Mouse (Mus musculus) heart, postnatal 0 days (tissue): Measurements from ENCODE around the gene 4930544D05Rik. TPM values are rescaled to one million over a fixed set of nuclear protein-coding genes. Genes with fewer than 3 reads are reported as not detected.

ENCODE experiments used
- ATAC-seq: fragments of 200-750 bp; cut with Nextera tagmentation; 2 replicates; pipeline ENCODE4 v1.8.0; 2017; ENCODE audit warnings: low read depth, moderate number of reproducible peaks, moderate library complexity; ENCODE audit not compliant: insufficient read depth
- DNase-seq: peaks from one replicate; pipeline ENCODE4 v3.0.0-alpha.2; 2016; ENCODE audit warnings: low spot score
- H3K27ac ChIP-seq: fragments of 300-500 bp; sonication (generic); 2 replicates; pipeline ENCODE4 v1.5.1; 2014; ENCODE audit warnings: low read depth, mild to moderate bottlenecking
- H3K27me3 ChIP-seq: fragments of 300-500 bp; sonication (generic); 2 replicates; pipeline ENCODE4 v1.6.1; 2014; ENCODE audit warnings: low read length, mixed read lengths; ENCODE audit not compliant: control insufficient read depth, insufficient read depth
- H3K36me3 ChIP-seq: fragments of 300-500 bp; sonication (generic); replicated peaks from 2 replicates; pipeline ENCODE4 v1.6.1; 2014; ENCODE audit warnings: low read length, mixed read lengths; ENCODE audit not compliant: control insufficient read depth, insufficient read depth
- H3K4me1 ChIP-seq: fragments of 300-500 bp; sonication (generic); 2 replicates; pipeline ENCODE4 v1.6.1; 2014; ENCODE audit warnings: antibody characterized with exemption; ENCODE audit not compliant: control insufficient read depth, insufficient read depth
- H3K4me2 ChIP-seq: fragments of 300-500 bp; sonication (generic); 2 replicates; pipeline ENCODE4 v1.6.1; 2014; ENCODE audit warnings: low read depth, mild to moderate bottlenecking, low read length, moderate library complexity
- H3K4me3 ChIP-seq: fragments of 300-500 bp; sonication (generic); 2 replicates; pipeline ENCODE4 v1.5.1; 2014; ENCODE audit warnings: low read depth, low read length
- H3K9ac ChIP-seq: fragments of 300-500 bp; sonication (generic); replicated peaks from 2 replicates; pipeline ENCODE4 v1.6.1; 2014; ENCODE audit warnings: low read depth, low read length, mixed read lengths
- H3K9me3 ChIP-seq: fragments of 300-500 bp; sonication (generic); replicated peaks from 2 replicates; pipeline ENCODE4 v1.6.1; 2016; ENCODE audit warnings: low read length; ENCODE audit not compliant: control insufficient read depth
- CTCF ChIP-seq: IDR thresholded peaks from 2 replicates; pipeline ENCODE4 v1.5.1; 2016; ENCODE audit warnings: antibody characterized with exemption, control low read depth, low read depth
- EP300 ChIP-seq: IDR thresholded peaks from 2 replicates; pipeline ENCODE4 v1.6.1; 2016; ENCODE audit warnings: antibody characterized with exemption, low read depth
- WGBS: fragments of 180-500 bp; shearing (Covaris S2); extraction: QIAGEN DNeasy Blood & Tissue Kit; methylation state at CpG from one replicate; pipeline ENCODE4 v1.1.7; 2014; 5-methylcytosine and 5-hydroxymethylcytosine counted together
- polyA plus RNA-seq: library from polyadenylated mRNA; unstranded; fragments of >200 nt; fragmentation: Nextera tagmentation; extraction: Ambion mirVana; gene quantifications from 2 replicates; pipeline ENCODE4 v1.2.1, GENCODE M21; 2015
- total RNA-seq: library from RNA; depleted of rRNA; stranded (reverse); fragments of >200 nt; gene quantifications from 2 replicates; pipeline ENCODE4 v1.2.3, GENCODE M21; 2014; ENCODE audit warnings: low replicate concordance

4930544D05Rik gene
- total and polyA plus RNA-seq, 2 experiments from 2014 or later, result not detected

GRCm38 (mm10) chr11:70644564-70645103, 29.0 kb downstream of the 4930544D05Rik start:
- Histone ChIP-seq H3K4me1 (peaks cover 8% of the 10 kb centered on the region; the same call in 1 of the 2 replicates), H3K4me3 (no peak overlapping the region), H3K27me3 (no peaks in the 10 kb centered on the region), H3K36me3 (peaks cover 30% of the 10 kb centered on the region), H3K9ac (no peak overlapping the region), H3K4me2 (no peak overlapping the region), H3K27ac (no peak overlapping the region), H3K9me3 (no peaks in the 10 kb centered on the region)
- DNase-seq (no peak), ATAC-seq (no peak)
- whole genome bisulfite sequencing, result 86% methylated on average over 8 of the region's 8 CpGs
- no peak for TF ChIP-seq CTCF
- TF ChIP-seq EP300, result no peak

GRCm38 (mm10) chr11:70645461-70646258, 30.0 kb downstream of the 4930544D05Rik start:
- Histone ChIP-seq H3K9me3 (no peaks in the 10 kb centered on the region), H3K27ac (peak overlapping the region; percentile 87), H3K4me2 (peak overlapping the region; percentile 78), H3K27me3 (no peaks in the 10 kb centered on the region), H3K4me3 (peak overlapping the region; percentile 80), H3K9ac (peak overlapping the region; percentile 77), H3K36me3 (peaks cover 39% of the 10 kb centered on the region), H3K4me1 (peaks cover 8% of the 10 kb centered on the region; the same call in 1 of the 2 replicates)
- WGBS, result 61% methylated on average over 12 of the region's 12 CpGs
- ATAC-seq, result no peak; the same call in 1 of the 2 replicates
- TF ChIP-seq EP300, result no peak
- no peak for TF ChIP-seq CTCF
- DNase-seq, result peak; percentile 42

- peak overlapping the region; percentile 80 for H3K4me3 ChIP-seq
- TF ChIP-seq CTCF, result no peak
- ATAC-seq, result no peak
- peak overlapping the region; percentile 87 for H3K27ac ChIP-seq
- no peaks in the 10 kb centered on the region for H3K9me3 ChIP-seq
- peaks cover 8% of the 10 kb centered on the region; the same call in 1 of the 2 replicates for H3K4me1 ChIP-seq
- peak overlapping the region; percentile 77 for H3K9ac ChIP-seq
- H3K4me2 ChIP-seq, result peak overlapping the region; percentile 78
- peak; percentile 15 for DNase-seq
- H3K27me3 ChIP-seq, result no peaks in the 10 kb centered on the region
- H3K36me3 ChIP-seq, result peaks cover 45% of the 10 kb centered on the region
- 12% methylated on average over 3 of the region's 3 CpGs for WGBS
Observed at GRCm38 (mm10) chr11:70646259-70646555, 30.6 kb downstream of the 4930544D05Rik start.

GRCm38 (mm10) chr11:70646691-70647650, 31.3 kb downstream of the 4930544D05Rik start, which contains the start of the genes Rnf167 and Slc25a11:
Gene Rnf167 (plus strand): TSS chr11:70647235.
Gene Slc25a11 (minus strand): TSS chr11:70647479.
- Histone ChIP-seq H3K27ac (peak within 1 kb of the TSS; percentile 97), H3K9ac (peak within 1 kb of the TSS; percentile 86), H3K4me3 (peak within 1 kb of the TSS; percentile 80), H3K27me3 (no peaks in the 10 kb centered on the region), H3K4me1 (peaks cover 8% of the 10 kb centered on the region; the same call in 1 of the 2 replicates), H3K4me2 (peak within 1 kb of the TSS; percentile 95), H3K36me3 (peaks cover 52% of the 10 kb centered on the region), H3K9me3 (no peaks in the 10 kb centered on the region)
- 0 out of 2 replicates have a peak, but pooled peaks have one; percentile 26 for TF ChIP-seq CTCF
- TF ChIP-seq EP300, result peak; percentile 87
- ATAC-seq, result peak; percentile 93
- peak; percentile 99 for DNase-seq
- under 1% methylated on average over 63 of the region's 63 CpGs for WGBS
